Mouse (Mus musculus): ENCODE data around the gene Gm7544. TPM values are rescaled to one million over a fixed set of nuclear protein-coding genes. Genes with fewer than 3 reads are reported as not detected.
"Not testable (repeated sequence)": the region's sequence is repeated elsewhere in the genome, so short reads cannot be mapped to it uniquely, and the experiment has no call there.

Gene Gm7544
- polyA plus RNA-seq, 1 experiment from 2014 or later, result not detected

DNA sequence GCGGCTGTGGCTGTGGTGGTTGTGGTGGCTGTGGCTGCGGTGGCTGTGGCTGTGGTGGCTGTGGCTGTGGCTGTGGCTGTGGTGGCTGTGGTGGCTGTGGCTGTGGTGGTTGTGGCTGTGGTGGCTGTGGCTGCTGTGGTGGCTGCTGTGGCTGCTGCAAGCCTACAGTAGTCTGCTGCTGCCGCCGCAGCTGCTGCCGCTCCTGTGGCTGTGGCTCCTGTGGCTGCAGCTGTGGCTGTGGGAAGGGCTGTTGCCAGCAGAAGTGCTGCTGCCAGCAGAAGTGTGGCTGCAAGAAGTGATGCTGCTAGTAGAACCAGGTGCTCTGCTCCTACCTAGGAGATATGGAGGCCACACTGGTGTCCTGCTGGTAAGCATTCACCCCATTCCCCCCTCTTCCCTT, 42.4 kb downstream of the Gm7544 start:
- not testable (repeated sequence) for H3K27ac ChIP-seq; H3K4me1 ChIP-seq (replicated peaks); H3K36me3 ChIP-seq; H3K4me3 ChIP-seq (replicated peaks); H3K9ac ChIP-seq (replicated peaks); H3K9me3 ChIP-seq; H3K4me2 ChIP-seq; H3K27me3 ChIP-seq; ATAC-seq (ENCODE audit: insufficient number of reproducible peaks, insufficient read depth, low FRiP score, low TSS enrichment, low read depth)
- 93% methylated on average over 5 of the region's 5 CpGs for WGBS

DNA sequence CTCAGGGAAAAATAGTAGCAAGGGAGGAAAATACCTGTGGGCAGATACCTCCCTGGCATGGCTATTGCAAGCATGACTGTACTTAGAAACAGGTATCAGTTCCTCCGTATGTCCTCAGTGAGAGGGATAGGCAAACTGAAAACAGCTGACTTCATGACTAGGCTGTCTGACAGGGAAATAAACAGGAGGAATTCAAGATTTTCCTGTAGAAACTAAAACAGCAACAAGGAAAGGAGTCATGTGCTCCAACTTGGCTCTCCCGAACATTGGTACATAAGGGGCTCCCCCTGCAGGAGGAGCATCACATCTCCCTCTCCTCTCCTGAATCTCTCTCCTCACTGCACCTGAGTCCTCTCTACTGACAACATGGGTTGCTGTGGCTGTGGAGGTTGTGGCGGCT, 42.8 kb downstream of the Gm7544 start, which contains the start of gene A030005L19Rik:
Gene A030005L19Rik (plus strand): TSS at position 301 of the 400 bp plus-strand sequence.
- Histone ChIP-seq H3K4me3 (replicated peaks) (no peak within 1 kb of the TSS), H3K9ac (replicated peaks) (no peak within 1 kb of the TSS), H3K27ac (no peak within 1 kb of the TSS), H3K9me3 (no peaks in the 10 kb centered on the region), H3K27me3 (no peaks in the 10 kb centered on the region), H3K4me1 (replicated peaks) (no peaks in the 10 kb centered on the region), H3K36me3 (no peaks in the 10 kb centered on the region), H3K4me2 (no peak within 1 kb of the TSS)
- no peak for ATAC-seq (ENCODE audit: insufficient number of reproducible peaks, insufficient read depth, low FRiP score, low TSS enrichment, low read depth)
- WGBS, result 85% methylated on average over 3 of the region's 3 CpGs

DNA sequence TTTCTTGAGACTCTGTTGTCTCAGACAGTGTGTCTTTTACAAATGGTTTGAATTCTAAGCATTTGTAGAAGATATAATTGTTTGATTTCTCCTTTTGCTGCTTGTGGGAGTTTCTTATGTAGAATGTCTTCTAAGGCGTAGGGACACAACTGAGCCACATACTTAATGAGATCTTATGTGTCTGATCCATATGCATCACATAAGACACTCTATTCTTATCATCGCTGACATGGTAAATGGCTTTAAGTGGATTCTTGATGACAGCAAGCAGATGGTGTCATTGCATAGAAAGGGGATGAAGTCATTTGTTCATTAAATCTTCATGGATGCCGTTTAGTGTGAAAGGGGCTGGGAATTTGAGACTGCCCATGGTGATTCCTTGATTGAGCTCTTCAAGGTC, 49.9 kb downstream of the Gm7544 start:
- Histone ChIP-seq H3K4me2 (no peak overlapping the region), H3K36me3 (peaks cover 20% of the 10 kb centered on the region), H3K27ac (no peak overlapping the region), H3K9me3 (no peaks in the 10 kb centered on the region), H3K9ac (replicated peaks) (no peak overlapping the region), H3K4me3 (replicated peaks) (no peak overlapping the region), H3K27me3 (no peaks in the 10 kb centered on the region), H3K4me1 (replicated peaks) (no peaks in the 10 kb centered on the region)
- ATAC-seq (ENCODE audit: insufficient number of reproducible peaks, insufficient read depth, low FRiP score, low TSS enrichment, low read depth), result no peak
- WGBS, result 85% methylated on average over 3 of the region's 3 CpGs

Other genes with a start within 250 kb of the Gm7544 start
- 210 and 228 TPM in 2 replicates for gene Mff, start 231.1 kb downstream of the Gm7544 start, polyA plus RNA-seq (2016; fragmentation: Nextera tagmentation; extraction: Ambion mirVana)
- 0.23 TPM in 1 of 2 replicates, not detected in the other for gene Tm4sf20, start 187.6 kb downstream of the Gm7544 start, polyA plus RNA-seq (2016; fragmentation: Nextera tagmentation; extraction: Ambion mirVana)
- not detected in 2 replicates for gene Gm47791, start 184.8 kb downstream of the Gm7544 start, polyA plus RNA-seq (2016; fragmentation: Nextera tagmentation; extraction: Ambion mirVana)
- gene Agfg1, start 116.5 kb downstream of the Gm7544 start, polyA plus RNA-seq (2016; fragmentation: Nextera tagmentation; extraction: Ambion mirVana), result 35.9 and 37.6 TPM in 2 replicates
- not detected in 2 replicates for gene A030005L19Rik, start 42.7 kb downstream of the Gm7544 start, polyA plus RNA-seq (2016; fragmentation: Nextera tagmentation; extraction: Ambion mirVana)
- gene A030014E15Rik, start 31.1 kb downstream of the Gm7544 start, polyA plus RNA-seq (2016; fragmentation: Nextera tagmentation; extraction: Ambion mirVana), result not detected in 2 replicates
- not detected in 2 replicates for gene Gm6217, start 24.6 kb downstream of the Gm7544 start, polyA plus RNA-seq (2016; fragmentation: Nextera tagmentation; extraction: Ambion mirVana)
- not detected in 2 replicates for gene A030003K21Rik, start 12.6 kb downstream of the Gm7544 start, polyA plus RNA-seq (2016; fragmentation: Nextera tagmentation; extraction: Ambion mirVana)
- gene Gm47955, start 4.3 kb upstream of the Gm7544 start, polyA plus RNA-seq (2016; fragmentation: Nextera tagmentation; extraction: Ambion mirVana), result not detected in 2 replicates
- gene Gm47959, start 44.5 kb upstream of the Gm7544 start, polyA plus RNA-seq (2016; fragmentation: Nextera tagmentation; extraction: Ambion mirVana), result not detected in 2 replicates
- 0.19 and 0.44 TPM in 2 replicates for gene Slc19a3, start 82.4 kb upstream of the Gm7544 start, polyA plus RNA-seq (2016; fragmentation: Nextera tagmentation; extraction: Ambion mirVana)
- not detected in 2 replicates for gene Krtap28-10, start 86.5 kb upstream of the Gm7544 start, polyA plus RNA-seq (2016; fragmentation: Nextera tagmentation; extraction: Ambion mirVana)
- not detected in 2 replicates for gene Gm47969, start 88.9 kb upstream of the Gm7544 start, polyA plus RNA-seq (2016; fragmentation: Nextera tagmentation; extraction: Ambion mirVana)
- gene A030005K14Rik, start 103.4 kb upstream of the Gm7544 start, polyA plus RNA-seq (2016; fragmentation: Nextera tagmentation; extraction: Ambion mirVana), result not detected in 2 replicates
- gene Krtap28-13, start 104.9 kb upstream of the Gm7544 start, polyA plus RNA-seq (2016; fragmentation: Nextera tagmentation; extraction: Ambion mirVana), result not detected in 2 replicates
- not detected in 2 replicates for gene Ccl20, start 160.8 kb upstream of the Gm7544 start, polyA plus RNA-seq (2016; fragmentation: Nextera tagmentation; extraction: Ambion mirVana)
- not detected in 2 replicates for gene Daw1, start 203.7 kb upstream of the Gm7544 start, polyA plus RNA-seq (2016; fragmentation: Nextera tagmentation; extraction: Ambion mirVana)

Measured in limb, embryonic 12.5 days (tissue).